25 mouse cellular contexts compared by ENCODE assay signal in the genomic region with DNA sequence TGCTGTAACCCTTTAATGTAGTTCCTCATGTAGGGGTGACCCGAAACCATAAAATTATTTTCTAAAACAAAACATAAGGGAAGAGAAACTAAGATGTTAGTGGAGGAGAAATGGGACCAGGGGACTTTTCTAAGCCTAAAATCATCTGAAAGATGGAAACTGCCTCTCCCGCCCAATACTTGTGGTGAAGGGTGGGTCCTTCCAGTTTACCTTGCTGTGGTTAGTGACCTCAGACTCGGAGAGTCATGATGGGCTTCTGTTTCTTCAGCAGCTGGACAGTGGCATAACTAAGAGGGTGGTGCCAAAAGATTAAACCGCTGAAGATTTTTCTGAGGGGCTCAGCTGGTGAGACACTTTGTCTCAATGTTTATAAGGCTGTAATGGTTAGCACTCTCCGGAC. TPM values are rescaled to one million over a fixed set of nuclear protein-coding genes. Genes with fewer than 3 reads are reported as not detected.
A peak's percentile ranks its signal among the peaks of the same experiment; 100 is the strongest.
DNase-seq lines count a peak whose midpoint lies in the region; ATAC-seq and TF ChIP-seq lines count a peak whose summit lies in the region.
"Had no signal": no experiment of that assay in that cellular context is flagged by ENCODE, and none has a peak within 500 bp of the region (broad histone marks: within the 10 kb centered on the region; RNA-seq: fewer than 3 reads in every experiment).

No protein-coding gene starts in this region.

- TF ChIP-seq RAD21 in CH12.LX (IDR thresholded peaks at IDR 0.05; ENCODE audit: low read depth, low read length), result no peak

- no peaks in the 10 kb centered on the region for H3K27me3 ChIP-seq in CH12.LX (replicated peaks)
- no peaks in the 10 kb centered on the region for H3K27me3 ChIP-seq in hindbrain, postnatal 0 days (ENCODE audit: insufficient read depth, low read length)
- H3K27me3 ChIP-seq: embryonic facial prominence, embryonic 12.5 days; forebrain, embryonic 13.5 days; forebrain, embryonic 15.5 days had no signal

- no peaks in the 10 kb centered on the region for H3K36me3 ChIP-seq in CH12.LX (replicated peaks in 1 of 2; ENCODE audit: control insufficient read depth in 1 of 2, insufficient read depth in 1 of 2, low read length in 1 of 2)
- H3K36me3 ChIP-seq in hindbrain, postnatal 0 days (ENCODE audit: insufficient read depth, low read length), result no peaks in the 10 kb centered on the region
- H3K36me3 ChIP-seq: embryonic facial prominence, embryonic 10.5 days; embryonic facial prominence, embryonic 12.5 days; forebrain, embryonic 15.5 days had no signal

- TF ChIP-seq CTCF in CH12.LX (conservative IDR thresholded peaks at IDR 0.05 in 1 of 2, IDR thresholded peaks at IDR 0.05 in 1 of 2; ENCODE audit: low read depth in 2 of 2, low read length in 2 of 2), result no peak
- no peak for TF ChIP-seq CTCF in hindbrain, postnatal 0 days (IDR thresholded peaks at IDR 0.05; ENCODE audit: low read depth)
- TF ChIP-seq CTCF in gastrocnemius, adult 2 months (IDR thresholded peaks at IDR 0.05), result no peak

- H3K9ac ChIP-seq in CH12.LX (ENCODE audit: insufficient read depth, low read depth), result no peak overlapping the region
- H3K9ac ChIP-seq in hindbrain, postnatal 0 days (replicated peaks; ENCODE audit: low read length), result no peak overlapping the region
- H3K9ac ChIP-seq: embryonic facial prominence, embryonic 12.5 days; forebrain, embryonic 13.5 days; forebrain, embryonic 15.5 days; forebrain, postnatal 0 days had no signal

- H3K27ac ChIP-seq in CH12.LX (ENCODE audit: insufficient read depth, low read depth), result no peak overlapping the region
- no peak overlapping the region for H3K27ac ChIP-seq in hindbrain, postnatal 0 days
- no peak overlapping the region for H3K27ac ChIP-seq in gastrocnemius, adult 2 months
- H3K27ac ChIP-seq: embryonic facial prominence, embryonic 10.5 days; embryonic facial prominence, embryonic 12.5 days; forebrain, embryonic 13.5 days; forebrain, embryonic 15.5 days had no signal

- no peaks in the 10 kb centered on the region for H3K79me2 ChIP-seq in CH12.LX (replicated peaks; ENCODE audit: control insufficient read depth, extremely low read depth, insufficient read depth, poor library complexity, severe bottlenecking)

- H3K4me1 ChIP-seq in CH12.LX (ENCODE audit: control insufficient read depth in 1 of 2, insufficient read depth in 2 of 2), result peaks cover 5 to 21% of the 10 kb centered on the region in 2 experiments; a peak in 2 of 4 replicates
- no peaks in the 10 kb centered on the region for H3K4me1 ChIP-seq in hindbrain, postnatal 0 days (ENCODE audit: insufficient read depth, low read length)
- H3K4me1 ChIP-seq: embryonic facial prominence, embryonic 12.5 days; forebrain, embryonic 13.5 days; forebrain, embryonic 15.5 days had no signal

- peak; percentile 65 for ATAC-seq in granulocyte monocyte progenitor cell, adult 5-6 weeks (replicated peaks; ENCODE audit: poor library complexity, severe bottlenecking)
- ATAC-seq in megakaryocyte progenitor cell, adult 5-6 weeks (replicated peaks; ENCODE audit: poor library complexity), result peak; percentile 24; the same call in 1 of the 2 replicates
- no peak for ATAC-seq in hindbrain, postnatal 0 days
- ATAC-seq: CD4-positive, CD25-positive, alpha-beta regulatory T cell, adult 4 months; forebrain, embryonic 13.5 days; forebrain, embryonic 15.5 days; forebrain, postnatal 0 days had no signal

- dilution Hi-C loops in CH12.LX (cut with MboI; ENCODE audit: extremely low pct_ligation_motif_present, extremely low pct_unique_long_range_greater_than_20kb, low sequenced_read_pairs), result no loop called here

- peaks cover 4% of the 10 kb centered on the region for H3K9me3 ChIP-seq in CH12.LX (replicated peaks; ENCODE audit: low read length)
- H3K9me3 ChIP-seq in hindbrain, postnatal 0 days (ENCODE audit: low read length), result no peaks in the 10 kb centered on the region
- H3K9me3 ChIP-seq: embryonic facial prominence, embryonic 10.5 days; embryonic facial prominence, embryonic 12.5 days; forebrain, embryonic 13.5 days; forebrain, embryonic 15.5 days had no signal

- in situ Hi-C loops in CH12.LX (cut with MboI; ENCODE audit: low pct_ligation_motif_present, low pct_unique_long_range_greater_than_20kb, low sequenced_read_pairs), result no loop called here

- DNase-seq in A20 (ENCODE audit: low read depth, low spot score) (peak; percentile 36), CH12.LX (ENCODE audit: extremely low read depth) (peak; percentile 12)
- DNase-seq in hindbrain, postnatal 0 days (ENCODE audit: low spot score), result no peak
- DNase-seq in heart, postnatal 25 days (ENCODE audit: low spot score), result no peak
- DNase-seq in gastrocnemius, adult 2 months, result no peak
- DNase-seq in gastrocnemius, adult 8-10 months (ENCODE audit: low spot score in 2 of 2), result no peak
- DNase-seq: adrenal gland, adult 2 months; adrenal gland, postnatal 10 days; adrenal gland, postnatal 25 days; B cell, adult 2 months; cerebellum, adult 11 months; cerebellum, adult 18-20 months; cerebellum, adult 8-10 months; cerebellum, adult 9-11 months; cerebellum, postnatal 14 days; cerebellum, postnatal 36 days; forebrain, postnatal 0 days had no signal

- 77% methylated on average over 5 of the region's 5 CpGs for WGBS in hindbrain, postnatal 0 days

- intact Hi-C loops in heart, postnatal 25 days (cut with DNase I), result no loop called here
- intact Hi-C loops in gastrocnemius, adult 2 months (cut with DNase I), result no loop called here

- 0 out of 2 replicates have a peak overlapping the region, but pooled peaks have one; percentile 2 for H3K4me2 ChIP-seq in CH12.LX (ENCODE audit: insufficient read depth, low read depth, poor library complexity, severe bottlenecking)
- no peak overlapping the region for H3K4me2 ChIP-seq in hindbrain, postnatal 0 days (ENCODE audit: low read depth, low read length)
- H3K4me2 ChIP-seq: embryonic facial prominence, embryonic 12.5 days; forebrain, embryonic 13.5 days; forebrain, embryonic 15.5 days had no signal

- H3K4me3 ChIP-seq in CH12.LX (replicated peaks in 1 of 3; ENCODE audit: low read depth in 2 of 3, low read length in 2 of 3, poor library complexity in 1 of 3), result no peak overlapping the region
- H3K4me3 ChIP-seq in hindbrain, postnatal 0 days (ENCODE audit: low read length), result no peak overlapping the region
- no peak overlapping the region for H3K4me3 ChIP-seq in gastrocnemius, adult 2 months
- H3K4me3 ChIP-seq: embryonic facial prominence, embryonic 10.5 days; embryonic facial prominence, embryonic 12.5 days; forebrain, embryonic 13.5 days; forebrain, embryonic 15.5 days had no signal

- no peak for TF ChIP-seq EP300 in CH12.LX (IDR thresholded peaks at IDR 0.05; ENCODE audit: low read length)

- no peak for TF ChIP-seq POLR2A in CH12.LX (IDR thresholded peaks at IDR 0.05; ENCODE audit: low read depth, low read length)

TF ChIP-seq in CH12.LX, 34 proteins besides CTCF, POLR2A, EP300 and RAD21:
- TF ChIP-seq IRF4 (IDR thresholded peaks at IDR 0.05; ENCODE audit: low read depth, low read length) (no peak), BHLHE40 (IDR thresholded peaks at IDR 0.05; ENCODE audit: low read depth, low read length) (no peak), SMC3 (IDR thresholded peaks at IDR 0.05; ENCODE audit: low read depth, low read length) (no peak)

RNA-seq across cellular contexts. Expression of gene Efhd1, which starts 16.1 kb away (rescaled TPM):
- 0.25 and 1.2 TPM in 2 replicates for total RNA-seq in CH12.LX (2012; rRNA removed)
- 0.12 and 0.22 TPM in 2 replicates for total RNA-seq in CH12.LX (2014; rRNA removed)
- 0.13 TPM in 1 of 2 replicates, not detected in the other for polyA plus RNA-seq in CH12.LX (2012; ENCODE audit: insufficient read length, low read depth)
- not detected in 2 replicates for total RNA-seq in granulocyte monocyte progenitor cell, adult 5-6 weeks (2014; fragmentation: Nextera tagmentation)
- 0.98 TPM in 1 of 2 replicates, not detected in the other for total RNA-seq in granulocyte monocyte progenitor cell, adult 5-6 weeks (2017)
- total RNA-seq in megakaryocyte progenitor cell, adult 5-6 weeks (2015), result not detected in 2 replicates
- total RNA-seq in megakaryocyte progenitor cell, adult 5-6 weeks (2017), result not detected in 2 replicates
- total RNA-seq in hindbrain, postnatal 0 days (2014; rRNA removed), result 12.4 and 13.0 TPM in 2 replicates
- polyA plus RNA-seq in hindbrain, postnatal 0 days (2015; fragmentation: Nextera tagmentation; extraction: Ambion mirVana), result 6.4 and 7.8 TPM in 2 replicates
- 1 to 10 TPM; 3.2 to 3.3 TPM for total RNA-seq in heart, postnatal 25 days (2021)
- 1 to 10 TPM; 3.7 to 7.4 TPM for total RNA-seq in gastrocnemius, adult 2 months (2021)
- total RNA-seq in gastrocnemius, adult 8-10 months (2022), result 1 to 10 TPM; 1.7 to 3.4 (median 2.9) TPM
- total RNA-seq: MEL had no signal

RNA-seq across cellular contexts. Expression of gene Gigyf2, which starts 46.5 kb away (rescaled TPM):
- 74.7 and 93.5 TPM in 2 replicates for total RNA-seq in CH12.LX (2012; rRNA removed)
- total RNA-seq in CH12.LX (2014; rRNA removed), result 84.5 and 87.3 TPM in 2 replicates
- 156 and 173 TPM in 2 replicates for polyA plus RNA-seq in CH12.LX (2012; ENCODE audit: insufficient read length, low read depth)
- 62.5 and 69.5 TPM in 2 replicates for total RNA-seq in granulocyte monocyte progenitor cell, adult 5-6 weeks (2014; fragmentation: Nextera tagmentation)
- total RNA-seq in granulocyte monocyte progenitor cell, adult 5-6 weeks (2017), result 64.4 and 81.0 TPM in 2 replicates
- total RNA-seq in megakaryocyte progenitor cell, adult 5-6 weeks (2015), result 53.5 and 60.7 TPM in 2 replicates
- total RNA-seq in megakaryocyte progenitor cell, adult 5-6 weeks (2017), result 77.8 and 103 TPM in 2 replicates
- total RNA-seq in hindbrain, postnatal 0 days (2014; rRNA removed), result 56.8 and 58.1 TPM in 2 replicates
- polyA plus RNA-seq in hindbrain, postnatal 0 days (2015; fragmentation: Nextera tagmentation; extraction: Ambion mirVana), result 51.3 and 51.9 TPM in 2 replicates
- total RNA-seq in heart, postnatal 25 days (2021), result 10 to 100 TPM; 46.5 to 46.8 TPM
- total RNA-seq in gastrocnemius, adult 2 months (2021), result 10 to 100 TPM; 38.2 to 40.2 TPM
- 10 to 100 TPM; 33.1 to 40.4 (median 39.0) TPM for total RNA-seq in gastrocnemius, adult 8-10 months (2022)

Comparison
In these comparisons a context has a peak if more than half of its experiments do, and no peak if none do; other contexts are left out.
1. DNase-seq: peak in A20 (single experiment) and CH12.LX (single experiment); none in hindbrain, postnatal 0 days (single experiment), heart, postnatal 25 days (single experiment), gastrocnemius, adult 2 months (single experiment) and gastrocnemius, adult 8-10 months (0 of 2).